Mouse (Mus musculus): Measurements from ENCODE around the gene C1qc.

C1qc gene

DNA sequence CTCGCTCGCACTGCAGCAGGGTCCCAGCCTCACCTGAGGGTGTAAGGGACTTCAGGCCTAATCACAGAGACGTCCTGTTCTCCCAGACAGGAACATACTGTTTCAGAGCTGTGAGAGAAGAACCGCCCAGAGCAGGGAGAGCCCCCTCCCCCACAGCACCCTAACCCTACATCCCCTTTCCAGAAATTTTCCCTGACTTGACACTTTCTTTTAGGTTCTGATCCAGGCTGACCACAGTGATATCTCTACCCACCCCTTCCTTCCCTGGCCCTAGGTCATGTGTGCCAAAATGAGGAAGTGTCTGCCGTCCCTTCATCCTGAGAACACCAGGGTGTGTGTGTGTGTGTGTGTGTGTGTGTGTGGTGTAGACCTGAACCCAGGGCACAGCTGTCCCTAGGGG, at the start of gene C1qc:
TSS of gene C1qc (minus strand) at position 255 of the 400 bp plus-strand sequence.
- peak in 1 of 2 experiments; percentile 10 for DNase-seq

- no peak for DNase-seq
Observed at GRCm38 (mm10) chr4:136937935-136938334, 45.1 kb upstream of the C1qc start.

GRCm38 (mm10) chr4:136937344-136937743, 44.5 kb upstream of the C1qc start:
- no peak for DNase-seq

DNA sequence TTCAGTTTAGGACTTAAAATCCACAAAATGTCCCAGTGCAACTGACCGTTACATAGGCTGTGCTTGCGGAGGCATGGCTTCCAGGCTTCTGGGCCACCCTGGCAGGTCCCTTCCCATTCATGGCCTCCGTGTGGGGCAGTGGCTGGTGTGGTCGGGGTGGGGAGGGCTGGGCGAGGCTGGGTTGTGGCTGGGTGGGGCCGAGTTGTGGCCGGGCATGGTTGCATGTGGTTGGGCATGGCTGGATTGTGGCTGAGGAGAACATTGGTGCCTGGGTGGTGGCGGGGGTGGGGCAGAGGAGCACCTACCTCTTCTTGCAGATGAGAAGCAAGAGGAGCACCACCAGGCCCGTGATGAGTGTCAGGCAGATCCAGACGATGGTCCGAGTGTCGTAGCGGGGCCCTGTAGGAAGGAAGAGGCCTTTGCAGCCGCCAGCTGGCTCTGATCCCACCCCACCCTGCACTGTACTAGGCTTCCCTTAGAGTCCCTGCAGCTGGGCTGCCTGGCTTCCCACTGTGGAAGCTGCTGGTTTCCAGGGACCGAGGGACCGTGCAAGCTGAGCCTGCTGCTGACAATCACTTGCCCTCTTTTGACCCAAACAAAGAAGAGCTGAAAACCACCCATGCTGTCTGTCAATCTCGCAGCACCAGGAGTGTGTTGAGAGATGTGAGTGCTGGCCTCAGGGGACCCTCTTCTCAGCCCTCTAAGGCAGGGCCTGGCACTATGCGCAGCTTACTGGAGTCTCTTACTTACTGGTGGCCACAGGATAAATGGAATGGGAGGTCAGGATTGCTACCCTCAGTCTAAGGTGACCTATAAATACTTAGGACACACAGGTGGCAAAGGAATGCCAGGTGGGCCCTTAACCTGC, 42.1 kb upstream of the C1qc start:
- no peak for DNase-seq

DNA sequence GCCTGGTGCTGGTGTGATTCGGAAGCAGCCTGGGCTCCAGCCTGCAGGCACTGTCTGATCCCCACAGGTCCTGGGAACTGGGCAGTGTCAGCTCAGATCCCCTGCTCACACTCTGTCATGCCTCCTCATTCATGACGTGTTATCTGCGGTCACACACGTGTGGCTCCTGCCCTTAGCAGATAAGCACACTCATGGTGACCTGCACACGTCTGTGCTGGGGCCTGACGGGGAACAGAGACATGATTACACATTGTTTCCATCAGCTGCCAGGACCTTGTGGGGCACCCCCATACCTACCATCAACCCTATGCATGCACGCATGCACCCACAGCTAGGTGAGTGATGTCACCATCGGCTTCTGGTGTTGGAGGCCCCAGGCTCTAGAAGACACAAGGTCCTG, 37.6 kb upstream of the C1qc start:
- no peak for DNase-seq

GRCm38 (mm10) chr4:136928928-136929327, 36.1 kb upstream of the C1qc start:
- DNase-seq: no peak

DNA sequence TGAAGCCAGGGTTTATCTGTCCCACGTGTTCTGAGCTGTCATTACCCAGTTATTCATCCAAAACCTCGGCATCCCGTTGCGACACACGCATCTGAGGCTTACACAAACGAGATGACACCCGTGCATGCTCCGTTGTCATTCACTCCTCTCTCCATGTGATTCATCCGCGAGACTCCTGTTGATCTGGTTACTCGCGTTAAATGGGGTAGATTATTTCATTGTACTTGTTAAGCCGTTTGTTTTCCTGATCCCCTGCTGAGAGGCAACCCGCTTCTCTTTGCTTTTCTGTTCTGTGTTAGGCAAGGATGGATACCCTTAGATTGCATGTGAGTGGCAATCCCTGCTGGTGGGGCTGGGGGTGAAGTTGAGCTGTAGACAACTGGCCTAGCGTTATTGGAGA, 32.9 kb upstream of the C1qc start:
- DNase-seq: no peak

DNA sequence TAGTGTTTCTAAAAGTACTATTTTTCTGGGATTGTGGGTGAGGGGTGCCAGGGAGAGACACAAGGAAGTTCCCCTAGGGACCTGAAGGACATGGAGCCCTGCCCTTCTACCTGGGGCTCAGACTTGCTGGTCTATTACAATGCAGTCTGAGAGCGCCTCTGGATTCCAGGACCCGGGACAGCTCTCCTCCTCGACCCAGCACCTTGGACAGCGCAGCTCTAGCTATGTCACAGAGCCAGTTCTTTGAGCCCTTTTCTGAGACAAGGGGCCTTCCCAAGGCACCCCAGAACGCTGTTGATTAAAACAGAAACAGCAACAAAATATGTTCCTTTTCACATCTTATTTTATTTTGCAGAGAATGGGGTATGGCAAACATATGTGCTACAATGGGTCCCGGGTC, 31.7 kb upstream of the C1qc start:
- peak; percentile 34 to 41 for DNase-seq

- DNase-seq: no peak
Observed at GRCm38 (mm10) chr4:136919526-136919925, 26.7 kb upstream of the C1qc start.

DNA sequence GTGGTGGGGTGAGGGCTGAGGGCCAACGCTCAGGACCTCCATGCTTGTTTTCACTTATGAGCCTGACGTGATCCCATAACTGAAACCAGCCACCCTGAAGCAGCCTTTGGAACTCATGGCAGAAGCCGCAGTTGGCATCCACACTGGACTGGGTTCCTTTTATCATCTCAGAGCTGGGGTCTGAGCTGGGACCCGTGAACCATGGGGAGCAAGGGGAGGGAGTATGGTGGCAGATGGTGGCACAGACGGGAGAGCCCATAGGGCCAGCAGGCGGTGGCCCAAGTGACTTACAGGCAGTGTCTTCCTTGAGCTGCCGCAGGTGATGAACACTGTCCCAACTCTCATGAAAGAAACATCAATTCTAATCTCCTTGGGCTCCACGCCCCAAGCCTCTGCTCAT, 26.0 kb upstream of the C1qc start:
- no peak for DNase-seq

GRCm38 (mm10) chr4:136917165-136917524, 24.3 kb upstream of the C1qc start:
- DNase-seq: no peak

- no peak for DNase-seq
Observed at GRCm38 (mm10) chr4:136916359-136917164, 23.7 kb upstream of the C1qc start.

- no peak for DNase-seq
Observed at GRCm38 (mm10) chr4:136912841-136913240, 20.0 kb upstream of the C1qc start.

GRCm38 (mm10) chr4:136911804-136912203, 18.9 kb upstream of the C1qc start:
- no peak for DNase-seq

GRCm38 (mm10) chr4:136911211-136911646, 18.4 kb upstream of the C1qc start:
- DNase-seq: no peak

- no peak for DNase-seq
Observed at GRCm38 (mm10) chr4:136907809-136908208, 14.9 kb upstream of the C1qc start.

GRCm38 (mm10) chr4:136907033-136907432, 14.2 kb upstream of the C1qc start:
- peak in 1 of 2 experiments; percentile 18 for DNase-seq

DNA sequence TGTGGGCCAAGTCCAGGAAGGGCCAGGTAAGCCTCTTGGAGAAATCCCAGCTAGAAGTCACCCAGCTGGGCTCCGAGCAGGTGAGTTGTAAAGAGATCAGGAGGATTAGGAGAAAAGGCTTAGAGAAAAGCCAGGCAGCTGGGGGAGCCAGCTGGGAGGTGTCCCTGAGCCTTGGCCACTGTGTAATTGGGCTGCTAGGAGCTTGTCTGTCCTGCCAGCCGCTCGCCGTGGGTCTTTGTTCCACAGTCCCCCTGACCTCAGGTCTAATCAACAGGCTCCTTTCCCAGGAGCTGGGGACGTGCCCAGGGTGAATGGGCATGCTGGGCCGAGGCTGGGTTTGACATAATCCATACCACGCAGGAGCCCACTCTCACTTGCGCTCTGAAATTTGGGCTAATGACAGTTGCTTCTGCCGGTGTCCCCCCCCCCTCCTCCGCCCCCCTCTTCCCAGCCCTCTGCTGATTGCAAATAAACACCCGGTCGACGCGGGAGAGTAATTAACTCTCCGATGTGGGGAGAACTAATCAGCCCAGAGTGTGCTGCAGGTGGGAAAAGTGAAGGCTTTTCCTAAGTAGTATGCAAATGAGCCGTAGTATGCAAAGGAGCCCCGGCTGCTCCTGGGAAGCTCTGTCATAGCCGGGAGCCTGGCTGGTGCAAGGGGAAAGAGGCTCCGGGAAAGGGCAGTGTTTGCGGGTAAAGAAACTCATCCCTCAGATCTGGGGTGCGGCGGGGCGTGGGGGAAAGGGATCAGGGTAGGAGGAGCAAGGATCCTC, 12.1 kb upstream of the C1qc start:
- DNase-seq: no peak

GRCm38 (mm10) chr4:136899154-136899553, 6.3 kb upstream of the C1qc start:
- no peak for DNase-seq

DNA sequence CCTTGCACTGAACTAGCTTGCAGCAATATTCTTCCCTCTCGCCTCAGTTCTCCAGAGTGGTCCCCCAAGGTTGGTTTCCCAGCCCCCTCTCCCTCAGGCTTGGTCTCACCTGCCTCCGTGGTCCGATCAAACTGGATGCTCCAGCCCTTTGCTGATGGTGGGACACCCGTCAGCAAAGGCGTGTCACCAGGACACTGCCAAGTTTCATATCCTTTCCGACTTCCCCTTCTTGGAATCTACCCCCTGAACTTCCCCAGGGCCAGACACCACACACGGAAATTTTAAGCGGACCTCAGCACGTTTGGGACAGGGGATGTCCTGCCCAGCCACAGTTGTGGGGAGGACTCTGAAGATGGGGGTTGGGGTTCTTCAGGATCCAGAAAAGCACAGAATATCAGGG, 5.8 kb upstream of the C1qc start, which contains the start of gene C1qa:
TSS of gene C1qa (minus strand) at position 167 of the 400 bp plus-strand sequence.
- DNase-seq: no peak

DNA sequence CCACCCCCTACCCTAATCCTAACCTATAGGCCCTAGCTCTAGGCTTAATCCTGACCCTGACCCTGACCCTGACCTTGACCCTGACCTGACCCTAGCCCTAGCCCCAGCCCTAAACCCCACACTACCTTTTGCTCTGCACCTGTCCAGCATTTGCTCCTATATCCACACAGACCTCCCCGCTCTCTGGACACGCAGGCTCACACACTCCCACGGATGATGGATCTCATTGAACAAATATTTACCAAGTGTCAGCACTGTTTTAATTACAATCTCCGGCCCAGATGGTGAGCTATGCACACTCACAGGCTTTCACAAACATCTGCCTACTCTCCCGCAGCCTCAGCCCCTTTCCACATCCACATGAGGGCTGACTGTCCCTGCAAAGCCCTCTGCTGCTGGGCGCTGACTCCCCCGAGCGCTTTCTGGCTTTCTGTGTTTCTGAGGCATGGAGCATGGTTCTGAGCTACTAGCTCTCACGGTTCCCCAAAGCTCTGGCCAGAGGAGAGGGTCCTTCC, 5.3 kb upstream of the C1qc start:
- no peak for DNase-seq

DNA sequence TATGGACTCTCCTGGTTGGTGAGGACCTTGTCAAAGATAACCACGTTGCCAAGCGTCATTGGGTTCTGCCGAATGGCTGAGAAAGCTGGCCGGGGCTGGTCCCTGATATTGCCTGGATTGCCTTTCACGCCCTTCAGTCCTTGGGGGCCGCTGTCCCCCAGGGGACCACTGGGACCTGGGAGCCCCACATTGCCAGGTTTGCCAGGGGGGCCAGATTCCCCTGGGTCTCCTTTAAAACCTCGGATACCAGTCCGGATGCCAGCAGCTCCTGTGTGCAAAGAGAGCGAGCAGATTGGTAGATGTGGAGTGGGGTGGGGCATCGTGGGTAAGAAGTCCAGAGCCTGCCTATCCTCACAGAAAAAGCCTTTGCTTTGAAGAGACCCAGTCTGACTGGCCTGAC, 3.6 kb upstream of the C1qc start:
- no peak for DNase-seq

DNA sequence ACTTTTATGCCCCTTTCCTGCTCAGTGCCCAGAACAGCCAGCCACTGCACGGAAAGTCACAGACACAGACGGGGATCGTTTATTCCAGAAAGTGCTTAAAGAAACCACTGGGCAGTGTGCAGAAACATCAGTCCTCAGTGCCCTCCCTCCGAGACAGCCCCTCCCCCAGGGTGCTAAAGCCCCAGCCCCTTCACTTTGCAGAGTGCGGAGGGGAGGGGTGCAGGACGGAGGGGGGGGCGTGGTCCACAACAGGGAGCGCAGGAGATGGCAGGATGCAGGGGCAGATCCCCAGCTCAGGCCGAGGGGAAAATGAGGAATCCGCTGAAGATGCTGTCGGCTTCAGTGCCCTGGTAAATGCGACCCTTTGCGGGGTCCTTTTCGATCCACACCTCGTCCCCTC, 3.0 kb upstream of the C1qc start:
- DNase-seq: no peak

Data from lung, adult 18-20 months (tissue).